Mouse (Mus musculus) CD4-positive naive resting alpha-beta T cell, adult 76 days (primary cell): Measurements from ENCODE around the gene Cmtm7. TPM values are rescaled to one million over a fixed set of nuclear protein-coding genes. Genes with fewer than 3 reads are reported as not detected.

Source experiments
- total RNA-seq: library from RNA; stranded (reverse); gene quantifications from one replicate; pipeline ENCODE4 v1.2.4, GENCODE M21; 2023

Cmtm7 gene
- total RNA-seq = 57.1 TPM

DNA sequence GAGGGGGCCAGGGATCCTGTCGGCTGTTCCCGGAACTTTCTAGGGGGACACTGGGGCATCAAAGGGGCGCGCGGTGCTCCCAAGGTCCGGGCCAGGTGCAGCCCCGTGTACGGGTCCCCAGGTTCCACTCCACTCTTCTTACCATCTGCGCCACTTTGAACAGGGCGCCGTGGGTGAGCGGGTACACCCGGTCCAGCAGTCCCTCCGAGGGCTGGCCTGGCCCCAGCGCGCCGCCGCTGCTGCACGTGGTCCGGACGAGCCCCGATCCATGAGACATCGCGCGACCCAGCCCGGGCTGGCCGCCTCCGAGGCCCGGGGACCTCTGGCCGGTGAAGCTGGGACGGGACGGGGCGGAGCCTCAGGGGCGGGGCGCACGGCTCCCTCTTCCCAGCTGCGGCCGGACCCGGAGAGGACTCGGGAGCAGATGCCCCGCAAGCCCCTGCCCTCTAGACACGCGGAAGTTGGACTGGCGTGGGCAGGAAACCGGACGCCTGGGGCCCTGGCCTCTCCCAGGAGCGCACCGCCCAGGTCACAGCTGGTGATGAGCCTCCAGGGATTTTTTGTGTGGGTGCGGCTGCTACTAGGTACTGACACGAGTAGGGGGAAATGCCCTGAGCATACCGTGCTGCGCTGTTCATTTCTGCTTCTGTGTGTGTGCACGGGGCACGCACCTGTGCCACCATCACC lies at the start of gene Cmtm7:
TSS of gene Cmtm7 (minus strand) at position 331 of the 687 bp plus-strand sequence.

DNA sequence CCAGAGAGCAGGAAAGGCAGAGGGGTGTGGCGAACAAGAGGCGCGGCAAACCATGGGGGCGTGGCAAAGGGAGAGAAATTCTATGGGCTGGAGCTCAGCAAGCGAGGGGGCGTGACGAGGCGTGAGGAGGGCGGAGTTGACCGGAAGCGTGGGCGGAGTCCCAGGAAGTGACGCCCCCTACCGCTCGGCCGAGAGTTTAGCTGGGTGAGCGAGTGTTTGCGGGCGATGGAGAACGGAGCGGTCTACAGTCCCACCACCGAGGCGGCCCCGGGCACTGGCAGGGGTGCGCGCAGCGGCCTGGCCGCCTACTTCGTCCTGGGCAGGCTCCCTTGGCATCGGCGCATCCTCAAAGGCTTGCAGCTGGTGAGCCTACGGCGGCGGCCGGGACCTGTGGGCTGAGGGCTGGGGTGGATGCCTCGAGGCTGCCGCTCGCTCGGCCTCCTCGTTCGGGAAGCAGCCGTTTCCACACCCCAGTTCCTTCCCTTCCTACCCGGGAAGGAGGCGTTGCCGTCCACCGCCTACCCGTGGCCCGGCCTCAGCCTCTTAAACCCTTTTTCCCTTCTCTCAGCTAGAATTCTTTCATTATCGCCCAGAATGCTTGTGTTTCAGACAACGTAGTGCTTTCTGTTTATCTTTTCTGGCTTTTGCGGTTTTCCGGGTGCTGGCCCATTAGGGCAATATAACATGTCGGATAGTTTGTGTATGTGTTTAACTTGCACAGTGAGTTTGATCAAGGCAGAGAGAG lies 50.5 kb downstream of the Cmtm7 start, which contains the start of gene Cmtm6:
TSS of gene Cmtm6 (plus strand) at position 106 of the 745 bp plus-strand sequence.

Other genes starting within 250 kb of the Cmtm7 start
- not detected for gene Trim71, start 217.5 kb downstream of the Cmtm7 start, total RNA-seq
- 73.2 TPM for gene Cnot10, start 141.7 kb downstream of the Cmtm7 start, total RNA-seq
- 57.6 TPM for gene Dync1li1, start 93.1 kb downstream of the Cmtm7 start, total RNA-seq
- 113 TPM for gene Cmtm6, start 50.7 kb downstream of the Cmtm7 start, total RNA-seq
- gene Cmtm8, start 62.3 kb upstream of the Cmtm7 start, total RNA-seq = not detected
- 33.5 TPM for gene Gpd1l, start 152.1 kb upstream of the Cmtm7 start, total RNA-seq
- gene Osbpl10, start 196.7 kb upstream of the Cmtm7 start, total RNA-seq = not detected
- 162 TPM for gene Rps27rt, start 200.9 kb upstream of the Cmtm7 start, total RNA-seq